Mouse (Mus musculus): ENCODE data around the gene Terb1.

- TF ChIP-seq CTCF (IDR thresholded peaks at IDR 0.05; ENCODE audit: insufficient read depth, low read depth, low read length) (no peak), POLR2A (IDR thresholded peaks at IDR 0.05; ENCODE audit: insufficient read depth, low read depth, low read length) (no peak)
Observed at GRCm38 (mm10) chr8:104541515-104541880, 31.8 kb upstream of the Terb1 start.

All from olfactory bulb, adult 2 months (tissue).